Comparison of ENCODE assay signal across 9 mouse cellular contexts in genomic region chr6:52936995-52937394, GRCm38 (mm10).
DNase-seq lines count a peak whose midpoint lies in the region; ATAC-seq and TF ChIP-seq lines count a peak whose summit lies in the region.
"Had no signal": no experiment of that assay in that cellular context is flagged by ENCODE, and none has a peak within 500 bp of the region (broad histone marks: within the 10 kb centered on the region; RNA-seq: fewer than 3 reads in every experiment).

No protein-coding gene starts in this region.

- no peaks in the 10 kb centered on the region for H3K36me3 ChIP-seq in kidney, adult 2 months (ENCODE audit: control insufficient read depth, insufficient read depth, low read length)
- no peaks in the 10 kb centered on the region for H3K36me3 ChIP-seq in kidney, embryonic 16.5 days (ENCODE audit: insufficient read depth, low read length)
- H3K36me3 ChIP-seq: embryonic facial prominence, embryonic 13.5 days; midbrain, embryonic 12.5 days had no signal

- H3K27me3 ChIP-seq in kidney, adult 2 months (replicated peaks; ENCODE audit: control insufficient read depth, insufficient read depth, low read length) = no peaks in the 10 kb centered on the region; the same call in 1 of the 2 replicates
- H3K27me3 ChIP-seq in kidney, embryonic 16.5 days (ENCODE audit: insufficient read depth, low read length) = no peaks in the 10 kb centered on the region
- H3K27me3 ChIP-seq: embryonic facial prominence, embryonic 13.5 days; midbrain, embryonic 12.5 days had no signal

- no peak overlapping the region for H3K27ac ChIP-seq in kidney, adult 2 months (ENCODE audit: insufficient read depth, low read depth, low read length)
- H3K27ac ChIP-seq in kidney, embryonic 16.5 days (ENCODE audit: low read length) = no peak overlapping the region
- H3K27ac ChIP-seq: embryonic facial prominence, embryonic 13.5 days; midbrain, embryonic 12.5 days had no signal

- no peak overlapping the region; the same call in 1 of the 2 replicates for H3K4me2 ChIP-seq in kidney, embryonic 16.5 days (replicated peaks; ENCODE audit: low read depth, low read length)
- H3K4me2 ChIP-seq: embryonic facial prominence, embryonic 13.5 days; midbrain, embryonic 12.5 days had no signal

- peak; percentile 49 for DNase-seq in kidney, adult 2 months
- DNase-seq in brain, adult 2 months (ENCODE audit: low read depth, low spot score) = peak; percentile 65
- DNase-seq in cerebellum, adult 9-11 months = peak; percentile 43
- peak; percentile 82 to 86 for DNase-seq in kidney, postnatal 4 days
- DNase-seq in spleen, postnatal 4 days (ENCODE audit: low spot score in 2 of 2) = no peak
- no peak for DNase-seq in spleen, adult 12 weeks (ENCODE audit: low spot score)

- no peaks in the 10 kb centered on the region for H3K9me3 ChIP-seq in kidney, embryonic 16.5 days (ENCODE audit: low read length)
- H3K9me3 ChIP-seq: embryonic facial prominence, embryonic 13.5 days; midbrain, embryonic 12.5 days had no signal

- no peaks in the 10 kb centered on the region for H3K4me1 ChIP-seq in kidney, adult 2 months (ENCODE audit: control insufficient read depth, insufficient read depth, low read length)
- H3K4me1 ChIP-seq in kidney, embryonic 16.5 days (ENCODE audit: insufficient read depth, low read length) = peaks cover 6% of the 10 kb centered on the region

- ATAC-seq in kidney, embryonic 16.5 days (ENCODE audit: low FRiP score, low TSS enrichment) = no peak

- TF ChIP-seq CTCF in kidney, adult 2 months (conservative IDR thresholded peaks at IDR 0.05; ENCODE audit: insufficient read depth, insufficient read length, low read depth, low read length) = no peak

- no peak for TF ChIP-seq POLR2A in kidney, adult 2 months (IDR thresholded peaks at IDR 0.05; ENCODE audit: low read depth, low read length)

- H3K9ac ChIP-seq in kidney, embryonic 16.5 days (replicated peaks; ENCODE audit: low read length) = no peak overlapping the region
- H3K9ac ChIP-seq: embryonic facial prominence, embryonic 13.5 days; midbrain, embryonic 12.5 days had no signal

- whole genome bisulfite sequencing in kidney, adult 2 months = 46% methylated on average over 10 of the region's 10 CpGs
- WGBS in kidney, embryonic 16.5 days = 46% methylated on average over 10 of the region's 10 CpGs

- no peak overlapping the region for H3K4me3 ChIP-seq in kidney, adult 2 months (ENCODE audit: insufficient read depth, low read depth, low read length)
- H3K4me3 ChIP-seq in kidney, embryonic 16.5 days (ENCODE audit: low read length) = no peak overlapping the region
- H3K4me3 ChIP-seq: embryonic facial prominence, embryonic 13.5 days; midbrain, embryonic 12.5 days had no signal

Comparison
In these comparisons a context has a peak if more than half of its experiments do, and no peak if none do; other contexts are left out.
1. DNase-seq: peak in kidney, adult 2 months (single experiment), brain, adult 2 months (single experiment), cerebellum, adult 9-11 months (single experiment) and kidney, postnatal 4 days (2 of 2); none in spleen, postnatal 4 days (0 of 2) and spleen, adult 12 weeks (single experiment).